Mouse (Mus musculus): Measurements from ENCODE around the gene Dand5.

The Dand5 gene

DNA sequence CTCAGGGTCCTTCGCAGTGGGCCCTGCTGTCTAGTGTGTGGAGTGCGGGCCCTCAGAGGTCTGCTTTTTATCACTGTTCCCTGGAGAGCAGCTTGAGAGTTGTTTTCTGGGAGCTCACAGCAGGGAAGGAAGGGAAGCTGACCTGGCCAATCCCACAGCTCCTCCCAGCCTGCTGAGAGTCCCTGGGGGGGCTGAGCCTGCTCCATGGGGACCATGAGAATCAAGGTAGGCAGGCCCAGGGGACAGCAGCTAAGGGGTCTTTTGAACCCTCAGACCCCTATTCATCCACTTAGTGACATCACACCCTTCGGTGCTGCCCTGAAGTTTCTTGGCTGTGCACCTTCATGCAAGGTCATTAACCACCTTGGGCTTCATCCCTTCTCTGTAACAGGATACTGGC, at the start of gene Dand5:
Dand5 (minus strand) TSS at position 101 of the 400 bp plus-strand sequence.
- DNase-seq (ENCODE audit: low read depth) = no peak

DNA sequence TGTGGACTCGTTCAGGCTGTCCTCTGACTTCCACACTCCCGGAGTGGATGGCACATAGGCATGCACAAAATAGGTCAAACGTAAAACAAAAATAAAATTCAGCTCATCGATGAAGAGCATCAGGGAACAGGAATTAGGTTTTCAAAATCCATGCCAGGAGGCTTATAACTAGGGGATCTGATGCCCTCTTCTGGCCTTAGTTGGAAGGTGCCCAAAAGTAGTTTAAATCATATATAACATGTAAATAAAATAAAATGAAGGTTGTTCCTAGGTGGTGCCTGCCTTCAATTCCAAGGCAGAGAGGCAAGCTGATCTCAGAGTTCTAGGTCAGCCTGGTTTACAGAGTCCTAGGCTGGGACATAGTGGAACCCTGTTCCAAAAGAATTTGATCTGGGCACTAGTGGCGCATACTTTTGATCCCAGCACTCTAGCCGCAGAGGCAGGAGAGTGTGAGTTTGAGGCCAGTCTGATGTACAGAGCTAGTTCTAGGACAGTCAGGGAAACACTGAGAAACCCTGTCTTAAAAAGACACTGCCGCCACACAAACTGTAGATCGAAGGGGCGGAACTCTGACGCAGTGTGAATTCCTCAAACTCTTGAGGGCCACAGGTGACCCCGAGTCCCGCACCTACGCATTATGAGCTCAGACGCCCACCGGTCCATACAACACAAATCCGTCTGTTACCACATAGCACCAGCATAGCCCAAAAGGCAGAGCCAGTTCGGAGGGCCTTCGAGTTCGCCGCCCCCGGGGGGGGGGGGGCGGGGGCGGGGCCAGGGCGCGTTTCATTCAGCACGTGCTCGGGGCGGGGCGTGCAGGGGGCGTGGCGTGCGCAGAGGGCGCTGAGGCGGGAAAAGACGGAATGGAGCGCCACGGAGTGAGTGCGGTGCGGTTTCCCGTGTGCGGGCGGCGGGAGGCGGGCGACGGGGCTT, 49.0 kb upstream of the Dand5 start, which contains the start of gene Syce2:
Syce2 (plus strand) TSS at position 736 of the 933 bp plus-strand sequence.
- DNase-seq (ENCODE audit: low read depth) = no peak

DNA sequence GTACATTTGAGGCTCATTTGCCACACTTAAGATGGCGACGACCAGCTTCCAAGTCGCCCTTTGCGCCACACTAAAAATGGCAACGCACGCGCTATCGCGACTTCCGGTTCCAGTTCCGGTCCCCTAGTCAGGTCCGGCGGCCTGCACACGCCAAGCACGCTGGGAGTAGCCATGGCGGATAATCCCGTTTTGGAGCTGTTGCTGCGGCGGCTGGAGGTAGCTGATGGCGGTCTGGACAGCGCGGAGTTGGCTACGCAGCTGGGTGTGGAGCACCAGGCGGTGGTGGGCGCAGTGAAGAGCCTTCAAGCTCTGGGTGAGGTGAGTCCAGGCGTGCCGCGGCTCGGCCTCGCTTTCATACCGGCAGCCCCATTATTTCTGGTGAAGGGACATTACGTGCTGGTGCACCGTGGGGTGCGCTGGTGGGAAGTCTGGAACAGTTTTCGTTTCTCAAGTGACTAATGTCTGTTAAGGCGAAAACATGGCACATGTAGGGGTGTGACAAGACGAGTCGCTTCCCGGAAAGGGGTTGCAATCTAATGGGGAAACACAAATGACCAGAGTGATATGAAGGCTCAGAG, 34.3 kb upstream of the Dand5 start, which contains the start of gene Farsa:
Farsa (plus strand) TSS at position 126 of the 578 bp plus-strand sequence.
- peak; percentile 86 for DNase-seq (ENCODE audit: low read depth)

DNA sequence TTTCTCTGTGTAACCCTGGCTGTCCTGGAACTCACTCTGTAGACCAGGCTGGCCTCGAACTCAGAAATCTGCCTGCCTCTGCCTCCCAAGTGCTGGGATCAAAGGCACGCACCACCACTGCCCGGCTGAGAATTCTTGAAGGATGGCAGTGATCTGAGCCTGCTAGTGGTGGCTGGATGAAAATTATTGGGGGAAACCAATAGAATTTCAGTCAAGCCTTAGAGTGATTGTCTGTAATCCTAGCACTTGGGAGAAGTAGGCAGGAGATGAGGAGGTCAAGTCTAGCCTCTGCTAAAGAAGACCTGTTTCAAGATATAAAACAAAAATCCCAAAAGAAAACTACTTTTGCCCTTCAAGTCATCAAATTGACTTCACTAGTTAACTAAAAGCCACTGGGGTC, 33.8 kb upstream of the Dand5 start:
- DNase-seq (ENCODE audit: low read depth) = no peak

DNA sequence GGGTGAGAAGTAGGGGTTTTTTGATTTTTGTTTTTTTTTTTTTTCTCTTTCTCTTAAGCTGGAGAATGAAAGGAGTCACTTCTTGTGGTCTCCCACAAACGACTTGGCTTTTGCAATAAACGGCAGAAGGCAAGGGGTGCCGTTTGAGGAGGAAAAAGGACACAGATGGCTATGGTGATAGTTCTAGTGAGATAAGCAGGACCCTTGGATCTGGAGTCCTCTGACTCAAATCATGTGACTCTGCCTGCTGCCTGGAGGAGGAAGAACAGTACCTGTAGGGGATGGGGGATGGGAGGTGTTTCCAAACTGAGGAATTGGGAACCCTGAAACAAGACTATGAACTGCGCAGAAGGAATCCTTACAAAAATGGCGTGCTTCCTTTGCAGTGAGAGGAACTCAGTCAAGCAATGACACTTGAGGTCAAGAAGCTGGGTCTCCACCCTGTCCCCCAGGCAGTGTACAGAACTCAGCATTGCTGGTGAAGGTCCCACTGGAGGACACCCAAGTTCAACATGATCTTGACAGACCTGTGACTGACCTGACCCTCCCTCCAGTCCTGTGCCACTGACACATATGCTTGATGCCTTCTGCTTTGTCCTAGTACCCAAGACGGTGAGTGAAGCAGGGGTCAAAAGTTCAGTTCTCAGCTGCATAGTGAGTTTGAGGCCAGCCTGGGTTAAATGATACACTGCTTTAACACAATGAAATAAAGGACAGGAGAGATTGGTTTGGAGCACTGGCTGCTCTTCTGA, 25.2 kb upstream of the Dand5 start:
- no peak for DNase-seq (ENCODE audit: low read depth)

DNA sequence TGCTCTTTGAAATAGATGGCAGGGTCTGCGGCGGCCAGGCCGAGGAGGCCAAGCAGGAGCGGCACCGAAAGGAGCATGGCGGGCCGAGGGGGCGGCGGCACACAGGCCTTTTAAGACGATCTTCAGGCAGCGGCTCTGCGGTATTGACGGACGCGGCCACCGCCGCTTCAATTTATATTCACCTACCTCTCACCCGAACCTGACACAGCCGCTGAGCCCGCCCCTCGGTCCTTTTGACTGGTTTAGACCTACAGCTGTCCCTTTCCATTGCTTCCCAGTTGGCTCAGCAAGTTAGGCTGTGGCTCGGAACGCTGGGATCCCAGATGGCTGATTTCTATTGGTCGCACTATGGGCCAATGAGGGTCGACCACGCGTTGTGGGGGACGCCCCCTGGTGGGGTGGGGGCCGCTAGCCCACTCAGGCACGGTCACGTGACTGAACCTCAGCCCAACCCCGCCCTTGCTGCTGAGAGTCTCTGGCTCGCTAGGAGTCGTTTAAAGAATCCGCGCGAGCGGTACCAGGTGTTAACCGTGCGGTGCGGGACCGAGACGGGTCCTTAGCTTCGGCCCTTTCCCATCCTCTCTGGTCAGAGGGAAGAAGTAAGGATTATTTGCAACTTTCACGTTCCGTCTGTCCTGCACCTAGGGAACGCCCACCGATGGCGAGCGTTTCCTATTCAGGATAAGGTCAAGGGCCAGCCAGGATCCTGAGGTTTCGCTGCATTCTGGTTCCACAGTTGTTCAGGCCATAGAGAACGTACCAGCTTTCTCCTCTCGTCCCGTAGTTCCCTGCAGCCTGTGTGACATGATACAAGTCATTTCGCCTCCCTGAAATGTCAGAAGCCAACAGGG, 24.3 kb upstream of the Dand5 start, which contains the start of gene Calr:
Calr (minus strand) TSS at position 213 of the 851 bp plus-strand sequence.
- peak; percentile 100 for DNase-seq (ENCODE audit: low read depth)

DNA sequence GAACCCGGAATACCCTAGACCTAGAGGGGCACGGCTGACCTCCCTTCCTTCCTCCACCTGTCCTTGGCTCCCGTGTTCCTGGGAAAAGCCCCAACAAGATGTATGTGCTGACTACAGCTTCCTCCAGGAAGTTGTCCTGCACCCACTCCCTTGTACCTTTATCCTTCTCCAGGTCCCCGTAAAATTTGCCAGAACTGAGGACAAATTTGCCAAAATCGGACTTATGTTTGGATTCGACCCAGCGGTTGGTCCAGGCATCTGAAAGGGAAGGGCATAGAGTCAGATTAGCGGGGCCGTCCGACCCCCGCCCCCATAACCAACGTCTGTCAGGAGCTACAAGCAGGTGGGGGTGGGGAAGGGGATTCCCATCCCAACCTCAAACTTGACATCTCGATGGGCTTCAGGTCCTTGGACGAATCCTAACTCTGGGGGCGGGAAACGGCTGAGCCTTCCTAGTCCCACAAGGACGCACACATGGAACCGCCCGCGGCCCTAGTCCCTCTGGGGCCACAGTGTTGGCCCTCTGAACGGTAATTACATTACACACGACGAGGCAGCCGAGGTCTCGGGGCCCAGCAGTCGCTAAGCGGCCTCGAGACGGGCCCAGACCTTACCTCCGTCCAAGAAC, 23.6 kb upstream of the Dand5 start:
- no peak for DNase-seq (ENCODE audit: low read depth)

DNA sequence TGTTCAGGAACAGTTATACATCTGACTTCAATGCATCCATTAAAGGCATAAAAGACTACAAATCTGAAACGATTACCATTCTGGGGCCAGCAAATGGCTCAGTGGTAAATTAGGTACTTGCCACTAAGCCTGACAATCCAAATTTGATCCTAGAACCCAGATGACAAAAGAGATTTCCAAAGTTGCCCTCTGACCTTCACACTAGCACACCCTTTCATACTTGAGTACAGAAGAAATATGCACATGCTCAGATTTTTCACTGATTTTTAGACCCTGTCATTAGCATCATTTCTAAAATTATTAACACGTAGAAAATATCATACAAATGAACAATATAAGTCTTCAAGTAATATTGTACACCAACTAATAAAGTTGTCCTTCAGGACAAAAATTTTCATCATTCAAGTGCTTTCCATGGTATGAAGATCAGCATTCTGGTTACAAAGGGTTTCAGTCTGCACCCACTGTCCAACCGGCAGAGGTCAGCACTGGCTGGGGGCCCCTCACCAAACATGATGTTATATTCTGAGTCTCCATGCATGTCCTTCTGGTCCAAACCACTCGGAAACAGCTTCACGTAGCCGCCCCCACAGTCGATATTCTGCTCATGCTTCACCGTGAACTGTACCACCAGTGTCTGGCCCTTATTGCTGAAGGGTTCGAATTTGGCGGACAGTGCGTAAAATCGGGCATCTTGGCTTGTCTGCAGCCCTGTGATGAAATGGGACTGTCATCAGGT, 22.9 kb upstream of the Dand5 start:
- no peak for DNase-seq (ENCODE audit: low read depth)

DNA sequence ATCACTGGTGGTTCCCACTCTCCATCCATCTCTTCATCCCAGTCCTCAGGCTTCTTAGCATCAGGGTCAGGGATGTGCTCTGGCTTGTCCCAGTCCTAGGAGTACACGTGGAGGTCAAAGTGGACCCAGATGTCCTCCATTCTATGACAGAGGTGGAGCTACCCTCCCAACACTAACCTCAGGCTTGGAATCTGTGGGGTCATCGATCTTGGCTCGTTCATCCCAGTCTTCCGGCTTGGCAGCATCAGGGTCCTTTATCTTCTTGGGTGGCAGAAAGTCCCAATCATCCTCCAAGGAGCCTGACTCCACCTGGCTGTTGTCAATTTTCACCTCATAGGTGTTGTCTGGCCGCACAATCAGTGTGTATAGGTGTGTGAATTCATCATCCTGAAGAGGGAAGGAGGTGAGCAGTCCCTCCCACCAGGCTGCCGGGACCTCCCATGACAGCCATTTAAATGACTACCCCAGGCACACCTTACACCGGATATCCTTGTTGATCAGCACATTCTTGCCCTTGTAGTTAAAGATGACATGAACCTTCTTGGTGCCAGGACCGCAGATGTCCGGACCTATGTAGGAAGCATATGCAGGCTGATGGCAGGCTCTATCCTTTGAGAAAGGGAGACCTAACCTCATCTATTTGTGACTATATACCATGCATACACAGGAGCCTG, 21.9 kb upstream of the Dand5 start:
- DNase-seq (ENCODE audit: low read depth) = no peak

DNA sequence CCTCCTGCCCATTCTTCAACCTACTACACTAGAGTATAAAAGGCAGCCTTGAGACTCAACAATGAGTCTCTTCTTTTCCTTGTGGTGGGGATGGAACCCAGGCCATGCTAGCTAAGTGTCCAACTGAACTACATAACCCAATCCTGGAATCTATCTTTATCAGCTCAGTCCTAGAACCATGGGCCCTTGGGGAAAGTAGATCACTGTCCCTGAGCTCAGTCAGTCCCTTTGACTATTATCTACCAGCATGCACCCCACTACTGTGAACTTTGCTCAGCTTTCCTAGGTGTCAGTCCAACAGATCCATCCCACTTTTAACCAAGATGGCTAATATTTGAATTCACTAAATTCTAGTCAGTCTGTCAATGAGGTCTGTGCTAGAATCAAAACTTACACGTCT, 18.9 kb upstream of the Dand5 start:
- DNase-seq (ENCODE audit: low read depth) = no peak

DNA sequence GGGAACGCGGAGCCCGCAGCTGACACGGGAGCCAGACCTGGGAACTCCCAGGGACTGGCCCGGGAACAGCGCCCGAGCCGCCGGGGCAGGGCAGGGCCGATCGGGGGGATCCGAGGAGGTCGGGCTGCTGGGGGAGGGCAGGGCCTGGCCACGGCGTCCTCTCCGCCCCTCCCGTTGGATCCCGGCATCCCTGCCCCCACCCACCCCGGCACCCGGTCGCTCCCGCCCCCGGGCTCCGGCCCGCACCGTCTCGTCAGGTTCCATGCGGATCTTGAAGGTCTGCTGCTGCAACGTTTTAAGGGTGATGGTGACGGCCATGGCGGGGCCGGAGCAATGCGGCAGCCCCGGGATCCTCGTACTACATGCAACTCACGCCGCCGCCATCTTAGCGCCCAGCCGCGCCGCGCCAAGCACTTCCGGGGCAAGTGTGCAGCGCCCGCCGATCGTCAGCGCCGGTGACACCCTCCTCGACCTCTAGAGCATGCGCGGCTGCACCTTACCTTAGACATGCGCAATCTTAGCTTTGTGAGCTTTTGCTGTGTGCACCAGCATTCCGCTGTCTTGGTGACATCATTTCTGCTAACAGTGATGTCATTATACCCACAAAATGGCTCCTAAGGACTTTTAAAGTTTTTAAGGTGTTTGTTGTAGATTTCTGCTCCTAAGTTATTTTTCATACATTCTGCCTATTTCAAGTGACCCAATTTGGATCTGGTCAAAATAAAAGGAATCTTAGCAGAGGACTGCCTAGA, 17.8 kb upstream of the Dand5 start, which contains the start of gene Rad23a:
Rad23a (minus strand) TSS at position 418 of the 752 bp plus-strand sequence.
- peak; percentile 90 for DNase-seq (ENCODE audit: low read depth)

DNA sequence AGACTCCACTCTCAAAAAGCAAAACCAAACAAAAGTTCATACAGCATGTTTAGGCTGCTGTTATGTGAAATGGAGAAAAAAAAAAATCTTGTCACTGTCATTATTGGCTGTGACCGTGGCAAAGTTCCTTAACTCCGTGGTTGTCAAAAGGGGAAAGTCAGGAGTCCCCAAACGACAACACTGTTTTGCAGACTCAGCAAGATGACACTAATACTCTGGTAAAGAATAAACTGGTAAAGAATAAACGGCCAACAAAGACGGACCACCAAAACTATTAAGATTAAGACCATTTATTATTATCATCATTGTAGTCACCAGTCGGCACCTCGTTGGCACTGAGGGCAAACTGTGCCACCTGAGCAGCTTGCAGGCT, 17.2 kb upstream of the Dand5 start:
- DNase-seq (ENCODE audit: low read depth) = no peak

DNA sequence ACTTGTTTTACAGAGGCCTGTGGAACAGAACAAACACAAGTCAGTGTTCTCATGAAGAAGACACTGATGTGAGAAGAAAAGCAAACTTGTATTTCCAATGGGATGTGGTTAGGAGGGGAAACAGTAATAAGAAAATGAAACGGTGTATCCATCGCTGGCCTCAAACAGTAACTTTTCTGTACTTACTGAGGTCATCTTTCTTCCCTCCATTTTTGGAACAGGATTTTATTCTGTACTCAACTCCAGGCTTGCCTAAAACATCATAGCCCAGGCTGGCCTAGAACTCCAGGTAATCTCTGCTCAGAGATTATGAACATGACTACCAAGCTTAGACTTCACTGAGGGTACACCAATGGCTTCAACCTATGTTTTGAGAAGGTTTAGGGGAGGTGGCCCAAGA, 16.8 kb upstream of the Dand5 start:
- DNase-seq (ENCODE audit: low read depth) = no peak

DNA sequence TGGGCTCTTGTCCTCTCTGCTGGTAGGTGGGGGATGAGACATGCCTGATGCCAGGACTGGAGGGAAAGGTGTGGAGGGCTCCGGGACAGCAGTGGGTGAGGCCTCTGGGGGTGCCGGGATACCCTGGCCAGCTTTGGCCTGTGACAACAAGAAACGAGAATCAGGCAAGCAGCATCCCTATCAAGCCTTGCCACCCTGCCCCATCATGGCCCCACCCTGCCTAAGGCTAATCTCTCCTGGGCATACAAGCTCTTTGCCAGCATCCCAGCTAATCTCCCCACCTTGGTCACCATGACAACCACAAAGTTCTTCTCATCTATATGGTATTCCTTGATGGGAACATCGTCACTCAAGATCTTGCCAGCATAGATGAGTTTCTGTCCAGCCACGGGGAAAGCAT, 15.9 kb upstream of the Dand5 start:
- no peak for DNase-seq (ENCODE audit: low read depth)

DNA sequence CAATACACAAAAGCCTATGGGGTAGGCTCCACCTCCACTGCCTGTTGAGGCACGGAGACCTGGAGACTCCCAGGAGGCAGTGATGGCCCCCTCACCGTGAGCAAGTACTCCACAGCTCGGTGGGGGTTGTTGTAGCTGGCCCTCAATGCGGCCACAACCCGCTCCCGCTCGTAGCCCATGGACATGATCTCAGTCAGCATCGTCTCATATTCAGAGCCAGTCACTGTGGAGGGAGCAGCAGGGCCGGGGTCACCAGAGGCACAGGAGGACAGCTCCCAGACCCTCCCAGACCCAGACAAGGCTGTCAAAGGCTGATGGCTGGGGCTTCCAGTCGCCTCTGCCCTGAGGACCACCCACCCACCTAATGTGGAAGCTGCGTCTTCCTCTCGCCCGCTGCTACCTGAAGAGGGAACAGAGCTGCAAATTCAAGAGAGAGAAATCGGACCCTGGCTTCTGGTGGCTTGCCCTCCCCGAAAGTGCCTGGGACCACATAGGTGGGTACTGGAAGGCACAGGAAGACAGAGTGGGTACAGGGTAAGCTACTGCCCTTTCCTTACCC, 15.4 kb upstream of the Dand5 start:
- no peak for DNase-seq (ENCODE audit: low read depth)

DNA sequence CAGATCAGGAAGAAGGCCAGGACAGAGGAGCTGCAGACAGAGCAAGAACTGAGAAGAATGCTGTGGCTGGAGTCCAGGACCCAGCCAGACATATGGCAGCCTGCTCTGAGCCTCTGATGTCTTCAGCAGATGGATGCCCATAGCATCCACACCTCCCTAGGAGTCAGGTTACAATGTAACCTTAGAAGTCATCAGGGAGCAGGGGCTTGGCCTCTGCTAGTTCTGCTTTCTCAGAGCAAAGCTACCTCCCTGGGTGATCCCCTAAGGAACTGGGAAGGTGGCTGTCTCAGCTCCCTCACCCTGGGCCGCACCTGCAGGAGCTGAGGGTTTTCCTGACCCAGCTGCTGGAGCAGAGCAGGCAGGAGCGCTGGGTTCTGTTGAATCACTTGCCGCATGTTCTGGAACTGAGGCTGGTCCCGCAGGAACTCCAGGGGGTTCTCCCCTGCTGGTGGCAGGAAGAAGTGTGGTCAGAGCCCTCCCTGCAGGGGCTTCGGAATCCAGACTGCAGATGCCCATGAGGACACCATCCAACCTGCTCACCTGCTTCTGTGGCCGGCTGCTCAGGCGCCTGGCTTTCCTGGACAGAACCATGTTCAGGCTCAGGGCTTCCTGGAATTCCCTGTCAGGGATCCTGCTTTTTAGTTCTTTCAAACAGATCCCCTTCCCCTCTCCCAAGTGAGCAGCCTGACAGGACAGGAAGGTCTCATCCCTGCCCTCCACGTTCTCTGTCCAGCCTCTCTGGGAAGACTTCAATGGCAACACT, 14.7 kb upstream of the Dand5 start:
- DNase-seq (ENCODE audit: low read depth) = no peak

DNA sequence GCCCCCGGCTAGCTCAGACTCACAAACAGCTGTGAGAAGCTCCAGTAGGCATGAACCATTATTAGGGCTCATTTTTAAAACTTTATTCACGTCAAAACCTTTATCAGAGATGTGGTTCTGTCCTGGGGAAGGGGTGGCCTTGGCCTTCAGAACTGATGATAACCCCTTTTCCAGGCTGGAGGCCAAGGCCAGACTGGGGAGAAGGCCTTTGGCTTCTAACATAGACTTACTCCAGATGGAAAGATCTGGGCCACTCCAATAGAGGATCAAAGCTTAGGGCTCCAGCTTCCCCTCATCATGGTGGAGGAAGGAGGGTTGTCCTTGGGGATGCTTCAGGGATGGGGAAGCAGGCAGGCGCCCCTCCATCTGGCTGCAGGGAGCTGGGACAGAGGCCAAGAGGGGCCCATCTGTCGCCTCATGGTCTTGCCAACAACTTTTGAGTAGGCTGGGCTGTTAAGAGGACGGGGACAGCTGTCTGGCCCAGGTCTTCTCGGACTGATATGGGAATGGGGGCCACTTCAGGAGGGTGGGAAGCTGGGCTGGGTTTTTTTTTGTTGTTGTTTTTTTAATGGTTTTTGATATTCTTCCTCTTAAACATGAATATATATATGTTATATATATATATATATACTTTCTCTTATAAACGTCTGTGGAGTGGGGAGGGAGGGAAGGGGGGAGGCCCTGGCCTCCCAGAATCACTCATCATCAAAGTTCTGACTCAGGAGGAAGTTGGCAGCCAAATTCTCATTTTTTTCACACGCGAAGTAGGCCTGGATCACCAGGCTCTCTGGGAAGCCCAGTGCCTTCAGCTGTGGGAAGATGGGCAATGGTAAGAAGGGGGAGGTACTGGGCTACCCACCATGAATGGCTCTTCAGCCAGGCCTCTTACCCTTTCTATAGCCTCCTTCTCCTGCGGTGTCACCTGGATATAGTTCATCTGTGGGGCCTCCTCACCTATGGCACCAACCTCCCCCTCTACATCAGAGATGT, 12.5 kb upstream of the Dand5 start:
- no peak for DNase-seq (ENCODE audit: low read depth)
